Mouse (Mus musculus): Measurements from ENCODE around the gene Olfr1438-ps1. TPM values are rescaled to one million over a fixed set of nuclear protein-coding genes. Genes with fewer than 3 reads are reported as not detected.
"Not testable (repeated sequence)": the region's sequence is repeated elsewhere in the genome, so short reads cannot be mapped to it uniquely, and the experiment has no call there.

Olfr1438-ps1 gene
- polyA plus RNA-seq (2015; fragmentation: Nextera tagmentation; extraction: Ambion mirVana), result not detected in 2 replicates

DNA sequence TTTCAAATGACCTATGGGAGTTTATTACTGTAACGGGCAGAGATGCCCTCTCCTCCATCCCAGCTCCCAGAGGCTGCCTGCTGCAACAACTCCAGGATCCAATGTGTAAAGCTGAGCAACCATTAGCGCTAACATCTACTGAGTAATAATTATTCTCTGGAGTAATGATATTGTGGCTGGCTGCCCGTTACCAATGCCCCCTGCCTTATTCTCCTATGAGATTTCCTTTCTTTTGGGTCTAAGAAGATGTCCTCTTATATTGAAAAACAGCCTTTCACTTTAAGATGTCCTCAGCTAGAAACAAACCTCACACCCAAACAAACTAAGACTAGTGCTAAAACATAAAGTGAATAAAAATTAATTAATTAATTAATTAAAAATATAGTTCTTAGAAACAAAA lies at the start of gene Olfr1438-ps1:
Gene Olfr1438-ps1 (minus strand): TSS at position 101 of the 400 bp plus-strand sequence.
- H3K36me3 ChIP-seq (ENCODE audit: control insufficient read depth, insufficient read depth), result no peaks in the 10 kb centered on the region
- H3K27me3 ChIP-seq (ENCODE audit: control insufficient read depth, insufficient read depth, low read length), result no peaks in the 10 kb centered on the region
- H3K4me3 ChIP-seq (ENCODE audit: low read length), result no peak within 1 kb of the TSS
- no peak within 1 kb of the TSS for H3K9ac ChIP-seq (ENCODE audit: low read length)
- ATAC-seq (replicated peaks; ENCODE audit: extremely low read depth, insufficient read depth, low FRiP score), result no peak
- 81% methylated on average over 3 of the region's 3 CpGs for WGBS
- no peak within 1 kb of the TSS for H3K27ac ChIP-seq (ENCODE audit: low read length)
- no peaks in the 10 kb centered on the region for H3K4me1 ChIP-seq (ENCODE audit: control insufficient read depth, insufficient read depth, low read length)
- no peaks in the 10 kb centered on the region for H3K9me3 ChIP-seq (replicated peaks; ENCODE audit: control insufficient read depth, low read length)
- no peak within 1 kb of the TSS for H3K4me2 ChIP-seq (ENCODE audit: low read depth, low read length)

DNA sequence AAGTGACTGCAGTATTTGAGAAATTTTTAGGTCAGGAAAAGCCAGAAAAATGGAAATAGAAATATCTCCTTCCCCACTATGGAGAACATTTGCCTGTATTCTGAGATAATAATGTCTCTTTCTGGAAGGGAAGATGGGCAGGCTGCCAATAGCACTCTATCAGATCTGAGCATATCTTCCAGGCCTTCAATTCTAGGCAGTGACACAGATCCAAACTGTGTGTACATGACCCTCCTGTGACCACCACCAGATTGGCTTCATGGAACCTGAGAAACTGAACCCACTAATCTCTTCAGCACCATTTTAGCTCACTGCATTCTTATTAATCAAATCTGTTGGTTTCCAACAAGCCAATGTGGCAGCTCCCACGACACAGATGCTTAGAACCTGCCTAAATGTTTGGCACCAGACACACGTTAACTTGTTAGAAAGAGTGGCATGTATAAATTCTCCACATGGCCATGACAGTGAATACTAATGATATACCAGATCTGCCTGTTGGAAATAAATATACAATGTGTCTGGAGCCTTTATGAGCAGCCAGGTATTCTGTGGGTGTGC lies 38.8 kb upstream of the Olfr1438-ps1 start:
- no peak overlapping the region for H3K9ac ChIP-seq (ENCODE audit: low read length)
- no peaks in the 10 kb centered on the region for H3K27me3 ChIP-seq (ENCODE audit: control insufficient read depth, insufficient read depth, low read length)
- no peak for ATAC-seq (replicated peaks; ENCODE audit: extremely low read depth, insufficient read depth, low FRiP score)
- H3K4me1 ChIP-seq (ENCODE audit: control insufficient read depth, insufficient read depth, low read length), result no peaks in the 10 kb centered on the region
- no peak overlapping the region for H3K4me2 ChIP-seq (ENCODE audit: low read depth, low read length)
- H3K9me3 ChIP-seq (replicated peaks; ENCODE audit: control insufficient read depth, low read length), result no peaks in the 10 kb centered on the region
- H3K36me3 ChIP-seq (ENCODE audit: control insufficient read depth, insufficient read depth), result no peaks in the 10 kb centered on the region
- H3K27ac ChIP-seq (ENCODE audit: low read length), result no peak overlapping the region
- WGBS, result 56% methylated on average over 2 of the region's 2 CpGs
- no peak overlapping the region for H3K4me3 ChIP-seq (ENCODE audit: low read length)

- no peak for ATAC-seq (replicated peaks; ENCODE audit: extremely low read depth, insufficient read depth, low FRiP score)
- Histone ChIP-seq H3K9ac (ENCODE audit: low read length) (no peak overlapping the region), H3K4me2 (ENCODE audit: low read depth, low read length) (no peak overlapping the region), H3K4me1 (ENCODE audit: control insufficient read depth, insufficient read depth, low read length) (no peaks in the 10 kb centered on the region), H3K27me3 (ENCODE audit: control insufficient read depth, insufficient read depth, low read length) (no peaks in the 10 kb centered on the region), H3K27ac (ENCODE audit: low read length) (no peak overlapping the region), H3K9me3 (replicated peaks; ENCODE audit: control insufficient read depth, low read length) (no peaks in the 10 kb centered on the region), H3K36me3 (ENCODE audit: control insufficient read depth, insufficient read depth) (no peaks in the 10 kb centered on the region), H3K4me3 (ENCODE audit: low read length) (no peak overlapping the region)
- WGBS, result 60% methylated on average over 3 of the region's 3 CpGs
These were observed 37.3 kb upstream of the Olfr1438-ps1 start for GRCm38 (mm10) chr19:12373004-12373403.

DNA sequence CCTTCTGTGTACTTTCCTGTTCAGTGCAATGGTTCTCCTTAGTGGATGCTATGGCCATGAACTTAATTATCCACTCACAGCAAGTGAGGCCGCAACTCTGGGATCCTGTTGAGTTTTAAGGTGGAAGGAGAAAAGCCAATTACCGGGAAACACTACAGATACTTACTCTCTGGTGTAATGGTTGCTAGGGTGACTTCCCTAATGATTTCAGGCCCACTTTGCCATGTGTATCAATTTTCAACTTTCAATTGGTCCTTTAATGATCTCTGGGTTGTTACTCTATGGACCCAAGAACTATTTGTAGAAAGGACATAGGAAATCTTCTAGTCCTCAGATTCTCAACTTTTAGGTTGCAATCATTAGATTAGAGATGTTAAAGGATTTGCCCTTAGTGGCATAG lies 10.7 kb downstream of the Olfr1438-ps1 start, which contains the start of gene Olfr1437:
Gene Olfr1437 (minus strand): TSS at position 101 of the 400 bp plus-strand sequence.
- Histone ChIP-seq H3K4me3 (ENCODE audit: low read length) (no peak within 1 kb of the TSS), H3K9me3 (replicated peaks; ENCODE audit: control insufficient read depth, low read length) (no peaks in the 10 kb centered on the region), H3K27me3 (ENCODE audit: control insufficient read depth, insufficient read depth, low read length) (no peaks in the 10 kb centered on the region), H3K4me2 (ENCODE audit: low read depth, low read length) (no peak within 1 kb of the TSS), H3K27ac (ENCODE audit: low read length) (no peak within 1 kb of the TSS), H3K4me1 (ENCODE audit: control insufficient read depth, insufficient read depth, low read length) (no peaks in the 10 kb centered on the region), H3K36me3 (ENCODE audit: control insufficient read depth, insufficient read depth) (no peaks in the 10 kb centered on the region), H3K9ac (ENCODE audit: low read length) (no peak within 1 kb of the TSS)
- 82% methylated on average over 2 of the region's 2 CpGs for WGBS
- no peak for ATAC-seq (replicated peaks; ENCODE audit: extremely low read depth, insufficient read depth, low FRiP score)

DNA sequence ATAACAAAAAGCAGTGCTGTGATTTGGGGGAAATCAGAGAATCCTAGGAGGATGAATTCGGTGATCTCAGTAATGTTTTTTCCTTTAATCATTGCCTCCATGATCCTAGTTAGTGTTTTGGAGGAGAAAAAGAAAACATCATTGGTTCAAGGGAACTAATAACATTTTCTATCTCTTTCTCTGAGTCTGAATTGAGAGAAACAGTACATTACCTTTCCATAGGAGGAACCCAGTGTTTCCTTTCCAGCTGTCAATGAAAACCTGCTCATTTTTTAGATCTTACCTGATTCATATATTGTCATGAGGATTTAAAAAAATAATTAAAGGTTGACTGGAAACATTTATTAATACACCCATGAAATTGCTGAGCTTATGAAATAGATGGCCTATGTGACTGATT lies 36.7 kb downstream of the Olfr1438-ps1 start, which contains the start of gene Olfr1436:
Gene Olfr1436 (minus strand): TSS at position 101 of the 400 bp plus-strand sequence.
- H3K27me3 ChIP-seq (ENCODE audit: control insufficient read depth, insufficient read depth, low read length); H3K4me3 ChIP-seq (ENCODE audit: low read length); H3K36me3 ChIP-seq (ENCODE audit: control insufficient read depth, insufficient read depth); H3K27ac ChIP-seq (ENCODE audit: low read length); H3K9ac ChIP-seq (ENCODE audit: low read length); H3K4me2 ChIP-seq (ENCODE audit: low read depth, low read length); ATAC-seq (replicated peaks; ENCODE audit: extremely low read depth, insufficient read depth, low FRiP score); H3K9me3 ChIP-seq (replicated peaks; ENCODE audit: control insufficient read depth, low read length); H3K4me1 ChIP-seq (ENCODE audit: control insufficient read depth, insufficient read depth, low read length): not testable (repeated sequence)
- 55% methylated on average over 1 of the region's 1 CpGs for WGBS

DNA sequence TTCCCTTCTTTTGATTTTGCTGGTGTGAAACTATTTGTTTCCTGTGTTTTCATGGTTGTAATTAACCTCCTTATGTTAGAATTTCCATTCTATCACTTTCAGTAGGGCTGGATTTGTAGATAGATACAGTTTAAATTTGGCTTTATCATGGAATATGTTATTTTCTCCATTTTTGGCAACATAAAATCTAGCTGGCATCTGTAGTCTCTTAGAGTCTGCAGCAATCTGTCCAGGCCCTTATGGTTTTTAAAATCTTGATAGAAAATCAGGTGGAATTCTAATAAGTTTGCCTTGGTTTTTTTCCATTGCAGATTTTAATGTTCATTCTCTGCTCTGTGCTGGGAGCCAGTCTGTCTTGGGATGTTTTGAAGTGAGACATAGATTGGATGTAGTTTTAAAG lies 42.7 kb downstream of the Olfr1438-ps1 start:
- Histone ChIP-seq H3K4me2 (ENCODE audit: low read depth, low read length) (no peak overlapping the region), H3K27ac (ENCODE audit: low read length) (no peak overlapping the region), H3K27me3 (ENCODE audit: control insufficient read depth, insufficient read depth, low read length) (no peaks in the 10 kb centered on the region), H3K4me3 (ENCODE audit: low read length) (no peak overlapping the region), H3K36me3 (ENCODE audit: control insufficient read depth, insufficient read depth) (no peaks in the 10 kb centered on the region), H3K9ac (ENCODE audit: low read length) (no peak overlapping the region), H3K9me3 (replicated peaks; ENCODE audit: control insufficient read depth, low read length) (no peaks in the 10 kb centered on the region), H3K4me1 (ENCODE audit: control insufficient read depth, insufficient read depth, low read length) (no peaks in the 10 kb centered on the region)
- no peak for ATAC-seq (replicated peaks; ENCODE audit: extremely low read depth, insufficient read depth, low FRiP score)

DNA sequence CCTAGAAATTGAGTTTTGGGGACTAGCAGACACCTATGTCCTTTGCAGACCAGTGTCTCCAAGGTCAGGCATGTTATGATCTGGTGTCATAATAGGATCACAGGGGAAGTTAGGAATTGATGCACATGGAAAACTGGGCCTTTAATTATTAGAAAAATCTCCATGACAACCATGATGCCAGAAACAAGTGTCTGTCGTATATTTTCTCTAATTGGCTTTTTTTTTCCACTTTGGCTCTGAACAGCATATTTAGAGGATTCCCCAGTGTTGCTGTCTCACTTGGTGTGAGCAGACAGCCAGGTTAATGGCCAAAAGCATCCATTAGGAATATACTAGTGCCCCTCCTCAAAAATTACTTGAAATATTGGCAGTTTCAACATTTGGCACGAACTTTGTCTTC lies 56.2 kb downstream of the Olfr1438-ps1 start, which contains the start of gene Olfr1434:
Gene Olfr1434 (plus strand): TSS at position 301 of the 400 bp plus-strand sequence.
- no peak within 1 kb of the TSS for H3K4me2 ChIP-seq (ENCODE audit: low read depth, low read length)
- no peak within 1 kb of the TSS for H3K27ac ChIP-seq (ENCODE audit: low read length)
- H3K4me1 ChIP-seq (ENCODE audit: control insufficient read depth, insufficient read depth, low read length), result no peaks in the 10 kb centered on the region
- ATAC-seq (replicated peaks; ENCODE audit: extremely low read depth, insufficient read depth, low FRiP score), result no peak
- WGBS, result 53% methylated on average over 2 of the region's 2 CpGs
- H3K36me3 ChIP-seq (ENCODE audit: control insufficient read depth, insufficient read depth), result no peaks in the 10 kb centered on the region
- no peaks in the 10 kb centered on the region for H3K9me3 ChIP-seq (replicated peaks; ENCODE audit: control insufficient read depth, low read length)
- no peaks in the 10 kb centered on the region for H3K27me3 ChIP-seq (ENCODE audit: control insufficient read depth, insufficient read depth, low read length)
- no peak within 1 kb of the TSS for H3K9ac ChIP-seq (ENCODE audit: low read length)
- H3K4me3 ChIP-seq (ENCODE audit: low read length), result no peak within 1 kb of the TSS

Other genes with a start within 250 kb of the Olfr1438-ps1 start
- not detected in 2 replicates for gene Olfr1426, start 243.9 kb downstream of the Olfr1438-ps1 start, polyA plus RNA-seq (2015; fragmentation: Nextera tagmentation; extraction: Ambion mirVana)
- gene Olfr1427, start 232.6 kb downstream of the Olfr1438-ps1 start, polyA plus RNA-seq (2015; fragmentation: Nextera tagmentation; extraction: Ambion mirVana), result not detected in 2 replicates
- gene Olfr1428, start 220.0 kb downstream of the Olfr1438-ps1 start, polyA plus RNA-seq (2015; fragmentation: Nextera tagmentation; extraction: Ambion mirVana), result not detected in 2 replicates
- gene Olfr76, start 212.7 kb downstream of the Olfr1438-ps1 start, polyA plus RNA-seq (2015; fragmentation: Nextera tagmentation; extraction: Ambion mirVana), result not detected in 2 replicates
- not detected in 2 replicates for gene Olfr1555-ps1, start 165.8 kb downstream of the Olfr1438-ps1 start, polyA plus RNA-seq (2015; fragmentation: Nextera tagmentation; extraction: Ambion mirVana)
- gene Olfr1431, start 135.3 kb downstream of the Olfr1438-ps1 start, polyA plus RNA-seq (2015; fragmentation: Nextera tagmentation; extraction: Ambion mirVana), result not detected in 2 replicates
- gene Olfr1432, start 103.3 kb downstream of the Olfr1438-ps1 start, polyA plus RNA-seq (2015; fragmentation: Nextera tagmentation; extraction: Ambion mirVana), result not detected in 2 replicates
- not detected in 2 replicates for gene Olfr262, start 94.3 kb downstream of the Olfr1438-ps1 start, polyA plus RNA-seq (2015; fragmentation: Nextera tagmentation; extraction: Ambion mirVana)
- not detected in 2 replicates for gene Olfr235, start 74.9 kb downstream of the Olfr1438-ps1 start, polyA plus RNA-seq (2015; fragmentation: Nextera tagmentation; extraction: Ambion mirVana)
- not detected in 2 replicates for gene Olfr1434, start 56.1 kb downstream of the Olfr1438-ps1 start, polyA plus RNA-seq (2015; fragmentation: Nextera tagmentation; extraction: Ambion mirVana)
- gene Olfr1436, start 36.8 kb downstream of the Olfr1438-ps1 start, polyA plus RNA-seq (2015; fragmentation: Nextera tagmentation; extraction: Ambion mirVana), result not detected in 2 replicates
- not detected in 2 replicates for gene Olfr1437, start 10.8 kb downstream of the Olfr1438-ps1 start, polyA plus RNA-seq (2015; fragmentation: Nextera tagmentation; extraction: Ambion mirVana)
- gene Olfr1440, start 51.4 kb upstream of the Olfr1438-ps1 start, polyA plus RNA-seq (2015; fragmentation: Nextera tagmentation; extraction: Ambion mirVana), result not detected in 2 replicates
- gene Olfr1441, start 81.5 kb upstream of the Olfr1438-ps1 start, polyA plus RNA-seq (2015; fragmentation: Nextera tagmentation; extraction: Ambion mirVana), result not detected in 2 replicates
- gene Pfpl, start 92.0 kb upstream of the Olfr1438-ps1 start, polyA plus RNA-seq (2015; fragmentation: Nextera tagmentation; extraction: Ambion mirVana), result not detected in 2 replicates
- gene Mpeg1, start 124.9 kb upstream of the Olfr1438-ps1 start, polyA plus RNA-seq (2015; fragmentation: Nextera tagmentation; extraction: Ambion mirVana), result 0.37 and 0.41 TPM in 2 replicates
- gene Dtx4, start 165.5 kb upstream of the Olfr1438-ps1 start, polyA plus RNA-seq (2015; fragmentation: Nextera tagmentation; extraction: Ambion mirVana), result 2.6 and 3.2 TPM in 2 replicates
- 15.2 and 20.5 TPM in 2 replicates for gene Fam111a, start 209.8 kb upstream of the Olfr1438-ps1 start, polyA plus RNA-seq (2015; fragmentation: Nextera tagmentation; extraction: Ambion mirVana)

Measured in heart, embryonic 16.5 days (tissue).